Mouse (Mus musculus): Measurements from ENCODE around the gene Hacd1. TPM values are rescaled to one million over a fixed set of nuclear protein-coding genes. Genes with fewer than 3 reads are reported as not detected.

Hacd1 gene
- total and polyA plus RNA-seq, 3 experiments, result 14.6 to 23.1 TPM; not detected in 1

DNA sequence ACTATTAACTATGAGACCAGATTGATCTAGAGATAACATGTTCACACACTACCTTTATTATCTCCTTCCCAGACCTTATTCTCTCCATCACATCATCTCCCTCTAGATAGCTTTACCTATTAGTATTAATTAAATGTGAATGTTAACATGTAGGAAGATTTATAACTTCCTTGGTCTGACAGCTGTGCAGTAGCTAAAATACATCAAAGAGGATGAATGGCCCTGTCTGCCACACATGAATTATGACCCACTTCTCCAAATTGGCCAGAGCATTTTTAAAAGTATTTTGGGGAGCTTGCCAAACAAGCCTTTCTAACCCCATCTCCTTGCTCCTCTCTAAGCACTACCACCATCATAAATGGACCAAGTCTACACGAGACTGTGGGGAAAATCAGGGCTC, 220.9 kb downstream of the Hacd1 start:
- Histone ChIP-seq H3K27me3 (ENCODE audit: control insufficient read depth in 1 of 2, insufficient read depth in 2 of 2, low read length in 2 of 2) (no peaks in the 10 kb centered on the region), H3K9me3 (replicated peaks; ENCODE audit: insufficient read depth, low read length) (no peaks in the 10 kb centered on the region), H3K79me2 (ENCODE audit: control insufficient read depth, insufficient read depth, low read length, poor library complexity) (no peaks in the 10 kb centered on the region), H3K36me3 (ENCODE audit: control insufficient read depth in 1 of 2, insufficient read depth in 2 of 2, low read length in 2 of 2) (no peaks in the 10 kb centered on the region), H3K4me1 (ENCODE audit: control insufficient read depth in 1 of 2, insufficient read depth in 2 of 2, low read length in 2 of 2) (no peaks in the 10 kb centered on the region), H3K27ac (ENCODE audit: control insufficient read depth, low read depth, low read length) (no peak overlapping the region), H3K4me3 (ENCODE audit: control insufficient read depth in 1 of 2, insufficient read depth in 1 of 2, low read depth in 2 of 2, low read length in 2 of 2) (no peak overlapping the region), H3K9ac (ENCODE audit: control insufficient read depth, low read depth, low read length, poor library complexity, severe bottlenecking) (no peak overlapping the region)
- no peak for DNase-seq (ENCODE audit: low read depth, low spot score)
- no peak for TF ChIP-seq MXI1 (IDR thresholded peaks at IDR 0.05; ENCODE audit: low read depth, low read length)
- TF ChIP-seq UBTF (IDR thresholded peaks at IDR 0.05; ENCODE audit: borderline replicate concordance, insufficient read depth, low read depth, low read length), result no peak
- no peak for TF ChIP-seq TBP (IDR thresholded peaks at IDR 0.05; ENCODE audit: low read depth, low read length)
- TF ChIP-seq MAX (IDR thresholded peaks at IDR 0.05; ENCODE audit: low read length), result no peak
- no peak for TF ChIP-seq USF1 (IDR thresholded peaks at IDR 0.05; ENCODE audit: low read depth, low read length)
- TF ChIP-seq POLR2AphosphoS5 (IDR thresholded peaks at IDR 0.05; ENCODE audit: borderline replicate concordance, low read depth, low read length), result no peak
- TF ChIP-seq MYC (IDR thresholded peaks at IDR 0.05; ENCODE audit: low read depth, low read length), result no peak
- no peak for TF ChIP-seq ZMIZ1 (IDR thresholded peaks at IDR 0.05; ENCODE audit: low read depth, low read length)
- TF ChIP-seq GABPA (IDR thresholded peaks at IDR 0.05; ENCODE audit: low read depth, low read length), result no peak
- TF ChIP-seq POLR2AphosphoS2 (IDR thresholded peaks at IDR 0.05; ENCODE audit: low read length), result no peak
- TF ChIP-seq CHD2 (IDR thresholded peaks at IDR 0.05; ENCODE audit: low read length), result no peak
- TF ChIP-seq ZKSCAN1 (IDR thresholded peaks at IDR 0.05; ENCODE audit: low read depth, low read length), result no peak
- TF ChIP-seq EP300 (IDR thresholded peaks at IDR 0.05; ENCODE audit: low read depth in 1 of 2, low read length in 2 of 2), result no peak
- TF ChIP-seq KAT2A (conservative IDR thresholded peaks at IDR 0.05; ENCODE audit: low read depth, low read length), result no peak
- no peak for TF ChIP-seq NRF1 (IDR thresholded peaks at IDR 0.05; ENCODE audit: insufficient read depth, low read depth, low read length, poor library complexity, severe bottlenecking)
- TF ChIP-seq MAZ (IDR thresholded peaks at IDR 0.05; ENCODE audit: low read depth, low read length), result no peak

- no peak for DNase-seq (ENCODE audit: low read depth, low spot score)
- TF ChIP-seq MYB (IDR thresholded peaks at IDR 0.05; ENCODE audit: low read depth, low read length) (no peak), MAX (IDR thresholded peaks at IDR 0.05; ENCODE audit: low read length) (no peak), MAFK (IDR thresholded peaks at IDR 0.05; ENCODE audit: borderline replicate concordance, low read depth, low read length) (no peak), USF2 (IDR thresholded peaks at IDR 0.05; ENCODE audit: borderline replicate concordance in 1 of 2, insufficient read depth in 1 of 2, low read depth in 1 of 2, low read length in 2 of 2) (no peak), USF1 (IDR thresholded peaks at IDR 0.05; ENCODE audit: low read depth, low read length) (no peak), ZC3H11A (IDR thresholded peaks at IDR 0.05; ENCODE audit: low read depth, low read length) (no peak), TAL1 (IDR thresholded peaks at IDR 0.05; ENCODE audit: low read length) (no peak), MYC (IDR thresholded peaks at IDR 0.05; ENCODE audit: low read depth, low read length) (no peak), MAZ (IDR thresholded peaks at IDR 0.05; ENCODE audit: low read depth, low read length) (no peak), TCF12 (IDR thresholded peaks at IDR 0.05; ENCODE audit: low read depth, low read length) (no peak), ELF1 (IDR thresholded peaks at IDR 0.05; ENCODE audit: low read depth, low read length) (no peak), HCFC1 (IDR thresholded peaks at IDR 0.05; ENCODE audit: low read depth, low read length) (no peak)
- H3K4me3 ChIP-seq (ENCODE audit: control insufficient read depth in 1 of 2, insufficient read depth in 1 of 2, low read depth in 2 of 2, low read length in 2 of 2), result no peak overlapping the region
- H3K27ac ChIP-seq (ENCODE audit: control insufficient read depth, low read depth, low read length), result no peak overlapping the region
- peaks cover 0 to 7% of the 10 kb centered on the region in 2 experiments; a peak in 1 of 4 replicates for H3K27me3 ChIP-seq (ENCODE audit: control insufficient read depth in 1 of 2, insufficient read depth in 2 of 2, low read length in 2 of 2)
- H3K9ac ChIP-seq (ENCODE audit: control insufficient read depth, low read depth, low read length, poor library complexity, severe bottlenecking), result no peak overlapping the region
- no peaks in the 10 kb centered on the region for H3K79me2 ChIP-seq (ENCODE audit: control insufficient read depth, insufficient read depth, low read length, poor library complexity)
- no peaks in the 10 kb centered on the region for H3K4me1 ChIP-seq (ENCODE audit: control insufficient read depth in 1 of 2, insufficient read depth in 2 of 2, low read length in 2 of 2)
- H3K9me3 ChIP-seq (replicated peaks; ENCODE audit: insufficient read depth, low read length), result no peaks in the 10 kb centered on the region
- no peaks in the 10 kb centered on the region for H3K36me3 ChIP-seq (ENCODE audit: control insufficient read depth in 1 of 2, insufficient read depth in 2 of 2, low read length in 2 of 2)
Measured at GRCm38 (mm10) chr2:13816645-13817044, 239.3 kb downstream of the Hacd1 start.

All from MEL (cell line).